Comparison of ENCODE assay signal across 8 mouse cellular contexts in the genomic region with DNA sequence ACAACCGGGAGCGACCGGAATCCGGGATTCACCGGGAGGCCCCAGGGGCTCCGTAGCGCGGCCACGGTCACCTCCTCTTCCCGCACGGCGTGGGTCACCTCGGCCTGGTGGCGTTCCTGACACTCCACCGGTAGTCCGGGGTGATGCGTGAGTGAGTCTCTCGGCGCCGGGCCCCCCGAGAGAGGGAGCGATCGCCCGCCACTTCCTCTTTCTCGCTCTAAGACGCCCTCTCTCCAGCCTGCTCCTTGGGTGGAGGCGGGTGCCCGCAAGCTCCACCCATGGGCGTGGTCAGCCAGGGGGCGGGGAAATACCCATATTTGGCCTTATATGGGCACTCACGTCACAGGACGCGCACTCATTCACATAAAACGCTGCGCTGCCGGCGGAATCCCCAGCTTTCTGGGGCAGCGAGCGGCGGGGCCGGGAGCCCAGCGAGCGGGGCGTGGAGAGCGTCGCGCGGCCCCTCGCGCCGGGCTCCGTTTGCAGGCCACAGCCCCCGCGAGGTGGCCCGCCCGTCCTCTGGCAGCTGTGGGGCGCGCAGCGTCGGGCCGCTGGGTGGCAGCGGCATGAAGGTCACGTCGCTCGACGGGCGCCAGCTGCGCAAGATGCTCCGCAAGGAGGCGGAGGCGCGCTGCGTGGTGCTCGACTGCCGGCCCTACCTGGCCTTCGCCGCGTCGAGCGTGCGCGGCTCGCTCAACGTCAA. TPM values are rescaled to one million over a fixed set of nuclear protein-coding genes. Genes with fewer than 3 reads are reported as not detected.
DNase-seq lines count a peak whose midpoint lies in the region; ATAC-seq and TF ChIP-seq lines count a peak whose summit lies in the region.

A gene (plus strand): TSS at position 358 of the 703 bp plus-strand sequence.

- H3K4me2 ChIP-seq in heart, embryonic 12.5 days = peak within 1 kb of the TSS; percentile 96
- peak within 1 kb of the TSS; percentile 74 for H3K4me2 ChIP-seq in kidney, postnatal 0 days (ENCODE audit: low read length)
- peak within 1 kb of the TSS; percentile 92 for H3K4me2 ChIP-seq in liver, embryonic 11.5 days
- H3K4me2 ChIP-seq in stomach, embryonic 14.5 days (replicated peaks; ENCODE audit: low read depth, low read length) = peak within 1 kb of the TSS; percentile 93

- peaks cover 13% of the 10 kb centered on the region for H3K4me1 ChIP-seq in erythroblast, embryonic 14.5 days (ENCODE audit: control insufficient read depth)
- peaks cover 47% of the 10 kb centered on the region for H3K4me1 ChIP-seq in heart, embryonic 12.5 days (replicated peaks)
- H3K4me1 ChIP-seq in kidney, postnatal 0 days (replicated peaks; ENCODE audit: insufficient read depth, low read length) = peaks cover 21% of the 10 kb centered on the region
- peaks cover 22% of the 10 kb centered on the region; the same call in 1 of the 2 replicates for H3K4me1 ChIP-seq in liver, embryonic 11.5 days (replicated peaks; ENCODE audit: control insufficient read depth, insufficient read depth, low read length)
- H3K4me1 ChIP-seq in stomach, embryonic 14.5 days (ENCODE audit: control insufficient read depth, insufficient read depth, low read length) = 0 out of 2 replicates have a peak, but pooled peaks cover 5% of the 10 kb centered on the region

- peaks cover 29% of the 10 kb centered on the region for H3K9me3 ChIP-seq in erythroblast, embryonic 14.5 days (ENCODE audit: control insufficient read depth, low read length)
- H3K9me3 ChIP-seq in heart, embryonic 12.5 days (replicated peaks) = no peaks in the 10 kb centered on the region
- H3K9me3 ChIP-seq in kidney, postnatal 0 days (replicated peaks; ENCODE audit: low read length) = no peaks in the 10 kb centered on the region
- no peaks in the 10 kb centered on the region for H3K9me3 ChIP-seq in liver, embryonic 11.5 days (ENCODE audit: control insufficient read depth, low read length)
- H3K9me3 ChIP-seq in stomach, embryonic 14.5 days (ENCODE audit: control insufficient read depth, low read depth, low read length) = no peaks in the 10 kb centered on the region

- peak within 1 kb of the TSS; percentile 59 for H3K4me3 ChIP-seq in C2C12 (ENCODE audit: insufficient read depth, poor library complexity, severe bottlenecking)
- peak within 1 kb of the TSS; percentile 62 for H3K4me3 ChIP-seq in erythroblast, embryonic 14.5 days (replicated peaks)
- H3K4me3 ChIP-seq in heart, embryonic 12.5 days = peak within 1 kb of the TSS; percentile 76
- H3K4me3 ChIP-seq in kidney, postnatal 0 days (replicated peaks; ENCODE audit: low read depth, low read length) = peak within 1 kb of the TSS; percentile 61
- H3K4me3 ChIP-seq in liver, embryonic 11.5 days (ENCODE audit: low read depth, low read length) = peak within 1 kb of the TSS; percentile 64
- peak within 1 kb of the TSS; percentile 61 for H3K4me3 ChIP-seq in stomach, embryonic 14.5 days (ENCODE audit: low read depth, low read length)

- peaks cover 7% of the 10 kb centered on the region for H3K36me3 ChIP-seq in C2C12 (ENCODE audit: control insufficient read depth, insufficient read depth)
- no peaks in the 10 kb centered on the region for H3K36me3 ChIP-seq in erythroblast, embryonic 14.5 days (ENCODE audit: control insufficient read depth)
- H3K36me3 ChIP-seq in heart, embryonic 12.5 days = peaks cover 2% of the 10 kb centered on the region; the same call in 1 of the 2 replicates
- no peaks in the 10 kb centered on the region for H3K36me3 ChIP-seq in kidney, postnatal 0 days (ENCODE audit: insufficient read depth, low read length)
- no peaks in the 10 kb centered on the region for H3K36me3 ChIP-seq in liver, embryonic 11.5 days (ENCODE audit: control insufficient read depth, insufficient read depth, low read length)
- no peaks in the 10 kb centered on the region for H3K36me3 ChIP-seq in stomach, embryonic 14.5 days (ENCODE audit: control insufficient read depth, insufficient read depth, low read length)

- H3K9ac ChIP-seq in heart, embryonic 12.5 days = peak within 1 kb of the TSS; percentile 83
- peak within 1 kb of the TSS; percentile 71 for H3K9ac ChIP-seq in kidney, postnatal 0 days (ENCODE audit: low read depth, low read length)
- peak within 1 kb of the TSS; percentile 63 for H3K9ac ChIP-seq in liver, embryonic 11.5 days (ENCODE audit: low read depth, low read length)
- peak within 1 kb of the TSS; percentile 28 for H3K9ac ChIP-seq in stomach, embryonic 14.5 days (replicated peaks; ENCODE audit: low read depth, low read length)

- peak within 1 kb of the TSS; percentile 85 for H3K27ac ChIP-seq in heart, embryonic 12.5 days (ENCODE audit: poor library complexity, severe bottlenecking)
- H3K27ac ChIP-seq in kidney, postnatal 0 days = peak within 1 kb of the TSS; percentile 37; the same call in 1 of the 2 replicates
- H3K27ac ChIP-seq in liver, embryonic 11.5 days (ENCODE audit: low read depth, low read length) = peak within 1 kb of the TSS; percentile 40; the same call in 1 of the 2 replicates
- H3K27ac ChIP-seq in stomach, embryonic 14.5 days (ENCODE audit: low read length) = peak within 1 kb of the TSS; percentile 21; the same call in 1 of the 2 replicates

- peaks cover 48% of the 10 kb centered on the region for H3K79me2 ChIP-seq in C2C12 (ENCODE audit: control insufficient read depth, insufficient read depth)

- under 1% methylated on average over 84 of the region's 84 CpGs for WGBS in heart, embryonic 12.5 days
- WGBS in kidney, postnatal 0 days = under 1% methylated on average over 73 of the region's 84 CpGs
- under 1% methylated on average over 76 of the region's 84 CpGs for WGBS in liver, embryonic 11.5 days
- under 1% methylated on average over 83 of the region's 84 CpGs for WGBS in stomach, embryonic 14.5 days

- ATAC-seq in heart, embryonic 12.5 days (ENCODE audit: insufficient number of reproducible peaks, low FRiP score) = peak; percentile 92
- peak; percentile 91 for ATAC-seq in kidney, postnatal 0 days (replicated peaks; ENCODE audit: low FRiP score, low read depth)
- peak; percentile 97 for ATAC-seq in liver, embryonic 11.5 days (replicated peaks; ENCODE audit: low FRiP score)
- peak; percentile 93 for ATAC-seq in stomach, embryonic 14.5 days (ENCODE audit: insufficient number of reproducible peaks, insufficient read depth, low FRiP score, low read depth)

- DNase-seq in brain, embryonic 14.5 days (ENCODE audit: low read depth) = peak; percentile 98
- DNase-seq in kidney, postnatal 0 days (ENCODE audit: low spot score) = peak; percentile 97
- DNase-seq in liver, embryonic 11.5 days (ENCODE audit: low spot score) = peak; percentile 98
- DNase-seq in naive thymus-derived CD4-positive, alpha-beta T cell, adult 2 months (ENCODE audit: low read depth) = peak; percentile 100

- peaks cover 33% of the 10 kb centered on the region for H3K79me3 ChIP-seq in C2C12 (ENCODE audit: low read depth)

- TF ChIP-seq POLR2A in brain, embryonic 14.5 days (IDR thresholded peaks at IDR 0.05; ENCODE audit: borderline replicate concordance, extremely low read depth, insufficient read depth, insufficient read length, poor library complexity, severe bottlenecking) = peak; percentile 32

- peak within 1 kb of the TSS; percentile 99 for H3ac ChIP-seq in C2C12 (ENCODE audit: control insufficient read depth, insufficient read length, low read depth)

- peak; percentile 37 for TF ChIP-seq CTCF in C2C12 (IDR thresholded peaks at IDR 0.05; ENCODE audit: control insufficient read depth, insufficient read depth, insufficient read length)
- no peak for TF ChIP-seq CTCF in brain, embryonic 14.5 days (IDR thresholded peaks at IDR 0.05; ENCODE audit: borderline replicate concordance, extremely low read depth, insufficient read depth, insufficient read length)
- peak; percentile 14; the same call in 1 of the 2 replicates for TF ChIP-seq CTCF in kidney, postnatal 0 days (IDR thresholded peaks at IDR 0.05; ENCODE audit: low read depth)

- no peaks in the 10 kb centered on the region for H3K27me3 ChIP-seq in C2C12 (ENCODE audit: control insufficient read depth, insufficient read depth, insufficient read length)
- H3K27me3 ChIP-seq in erythroblast, embryonic 14.5 days (ENCODE audit: control insufficient read depth) = peaks cover 56% of the 10 kb centered on the region
- no peaks in the 10 kb centered on the region for H3K27me3 ChIP-seq in heart, embryonic 12.5 days (replicated peaks)
- H3K27me3 ChIP-seq in kidney, postnatal 0 days (ENCODE audit: insufficient read depth, low read length) = no peaks in the 10 kb centered on the region
- peaks cover 22% of the 10 kb centered on the region for H3K27me3 ChIP-seq in liver, embryonic 11.5 days (replicated peaks; ENCODE audit: control insufficient read depth, insufficient read depth, low read length)
- 0 out of 2 replicates have a peak, but pooled peaks cover 5% of the 10 kb centered on the region for H3K27me3 ChIP-seq in stomach, embryonic 14.5 days (ENCODE audit: control insufficient read depth, insufficient read depth, low read length)

TF ChIP-seq in C2C12, 6 proteins besides CTCF, POLR2A, EP300 and RAD21:
- TF ChIP-seq CEBPB (IDR thresholded peaks at IDR 0.05; ENCODE audit: low read depth) (no peak), MYOD1 (IDR thresholded peaks at IDR 0.05; ENCODE audit: control insufficient read depth, insufficient read length, low read depth) (peak; percentile 6), MAX (IDR thresholded peaks at IDR 0.05) (no peak), MYOG (IDR thresholded peaks at IDR 0.05; ENCODE audit: control insufficient read depth, extremely low read depth, insufficient read length) (no peak)

RNA-seq across cellular contexts. Expression of the gene that starts here (rescaled TPM):
- 22.5 TPM for polyA plus RNA-seq in C2C12 (2012; fragmentation: generic; extraction: Trizol)
- polyA plus RNA-seq in brain, embryonic 14.5 days (2012; rRNA removed) = 2.3 and 2.5 TPM in 2 replicates
- polyA plus RNA-seq in erythroblast, embryonic 14.5 days (2012) = 0.10 and 0.18 TPM in 2 replicates
- polyA plus RNA-seq in heart, embryonic 12.5 days (2016; fragmentation: Nextera tagmentation; extraction: Ambion mirVana) = 12.4 and 14.3 TPM in 2 replicates
- 8.1 and 8.7 TPM in 2 replicates for polyA plus RNA-seq in kidney, postnatal 0 days (2015; fragmentation: Nextera tagmentation; extraction: Ambion mirVana)
- 6.7 TPM in 2 replicates for polyA plus RNA-seq in liver, embryonic 11.5 days (2014; fragmentation: Nextera tagmentation; extraction: Ambion mirVana)
- polyA plus RNA-seq in stomach, embryonic 14.5 days (2014; fragmentation: Nextera tagmentation; extraction: Ambion mirVana) = 4.6 TPM in 2 replicates

Comparison
In these comparisons a context has a peak if more than half of its experiments do, and no peak if none do; other contexts are left out.
1. Peak in every context shown above with its lines: DNase-seq, ATAC-seq, H3K4me3 ChIP-seq and H3K27ac ChIP-seq.
2. H3K27ac ChIP-seq: peak in every context shown above with its lines; median percentile 85 in heart, embryonic 12.5 days; 40 in liver, embryonic 11.5 days; 37 in kidney, postnatal 0 days; 21 in stomach, embryonic 14.5 days.
3. H3K9ac ChIP-seq: peak in every context shown above with its lines; median percentile 83 in heart, embryonic 12.5 days; 71 in kidney, postnatal 0 days; 63 in liver, embryonic 11.5 days; 28 in stomach, embryonic 14.5 days.